Mouse (Mus musculus): ENCODE measurements around the gene Vezt.
A peak's percentile ranks its signal among the peaks of the same experiment; 100 is the strongest.

Vezt gene

GRCm38 (mm10) chr10:93909015-93909414 is 126.6 kb downstream of the Vezt start:
- DNase-seq = no peak

DNA sequence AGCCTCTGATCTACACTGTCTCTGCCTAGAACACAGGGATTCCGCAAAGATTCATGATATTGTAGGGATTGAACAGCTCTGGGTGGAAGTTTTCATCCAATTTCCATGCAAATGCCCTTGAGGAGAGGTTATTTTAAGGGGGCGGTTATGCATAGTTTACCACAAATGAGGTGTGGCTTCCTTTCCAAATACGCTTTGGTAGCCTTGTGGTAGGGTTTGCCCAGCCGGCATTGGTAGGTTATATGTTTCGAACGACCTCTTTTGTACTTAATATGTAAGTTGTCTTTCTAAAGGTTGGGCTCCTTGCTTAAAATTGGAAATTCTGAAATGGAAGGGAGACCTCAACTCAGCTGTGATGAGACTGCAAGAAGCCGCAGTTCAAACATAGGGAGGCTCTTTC is 127.1 kb downstream of the Vezt start:
- no peak for DNase-seq

DNA sequence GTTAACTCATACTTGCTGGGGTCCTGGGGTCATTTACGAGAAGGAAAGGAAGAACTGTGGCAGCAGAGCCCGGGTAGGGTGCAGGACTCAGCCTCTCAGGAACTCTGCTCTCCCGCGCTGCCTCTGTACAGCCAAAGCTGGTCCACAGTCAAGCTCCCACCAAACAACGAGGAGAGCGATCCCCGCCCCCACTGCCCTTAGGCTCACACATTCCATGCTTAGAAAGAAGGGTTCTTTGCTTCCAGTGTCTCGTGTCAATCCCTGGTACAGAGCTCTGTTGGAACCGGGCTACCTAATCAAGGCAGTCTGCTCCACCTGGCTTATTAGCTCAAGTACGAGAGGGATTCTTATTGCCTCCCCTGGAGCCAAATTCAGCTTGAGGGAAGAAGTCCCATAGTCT is 128.2 kb downstream of the Vezt start:
- DNase-seq = peak; percentile 28 to 58

- DNase-seq = no peak
These were observed 135.7 kb downstream of the Vezt start for GRCm38 (mm10) chr10:93899907-93900306.

DNA sequence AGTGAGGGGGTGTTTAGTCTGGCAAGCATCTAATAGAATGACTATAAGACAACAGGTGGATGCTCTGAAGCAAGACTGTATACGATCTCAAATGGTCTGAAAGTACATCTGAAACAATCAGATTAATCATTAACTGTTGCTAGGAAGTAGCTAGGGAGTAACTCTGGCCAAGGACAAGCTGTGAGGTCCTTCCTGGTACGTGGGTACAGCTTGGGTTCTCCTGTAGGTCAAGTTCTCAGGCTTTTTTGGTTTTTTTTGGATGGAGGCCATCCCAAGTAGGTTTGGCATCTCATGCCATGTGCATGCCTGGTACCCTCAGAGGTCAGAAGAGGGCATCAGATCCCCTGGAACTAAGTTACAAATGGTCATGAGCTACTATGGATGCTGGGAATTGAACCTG is 136.3 kb downstream of the Vezt start:
- peak; percentile 16 to 68 for DNase-seq

GRCm38 (mm10) chr10:93897043-93897646 is 138.5 kb downstream of the Vezt start, which contains the start of gene Metap2:
Gene Metap2 (minus strand): TSS chr10:93897093.
- DNase-seq = no peak

DNA sequence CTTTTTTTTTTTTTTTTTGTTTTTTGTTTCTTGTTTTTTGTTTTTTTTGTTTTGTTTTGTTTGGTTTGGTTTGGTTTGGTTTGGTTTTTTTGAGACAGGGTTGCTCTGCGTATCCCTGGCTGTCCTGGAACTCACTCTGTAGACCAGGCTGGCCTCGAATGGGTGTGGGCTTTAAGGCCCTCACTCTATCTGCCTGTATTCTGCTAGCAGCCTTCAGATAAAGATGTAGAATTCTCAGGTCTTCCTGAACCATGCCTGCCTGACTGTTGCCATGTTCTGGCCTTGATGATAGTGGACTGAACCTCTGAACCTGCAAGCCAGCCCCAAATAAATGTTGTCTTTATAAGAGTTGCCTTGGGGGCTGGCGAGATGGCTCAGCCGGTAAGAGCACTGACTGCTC is 143.1 kb downstream of the Vezt start:
- no peak for DNase-seq

- DNase-seq = no peak
These were observed 144.6 kb downstream of the Vezt start for GRCm38 (mm10) chr10:93891031-93891430.

- DNase-seq = no peak
These were observed 145.1 kb downstream of the Vezt start for GRCm38 (mm10) chr10:93890565-93890964.

DNA sequence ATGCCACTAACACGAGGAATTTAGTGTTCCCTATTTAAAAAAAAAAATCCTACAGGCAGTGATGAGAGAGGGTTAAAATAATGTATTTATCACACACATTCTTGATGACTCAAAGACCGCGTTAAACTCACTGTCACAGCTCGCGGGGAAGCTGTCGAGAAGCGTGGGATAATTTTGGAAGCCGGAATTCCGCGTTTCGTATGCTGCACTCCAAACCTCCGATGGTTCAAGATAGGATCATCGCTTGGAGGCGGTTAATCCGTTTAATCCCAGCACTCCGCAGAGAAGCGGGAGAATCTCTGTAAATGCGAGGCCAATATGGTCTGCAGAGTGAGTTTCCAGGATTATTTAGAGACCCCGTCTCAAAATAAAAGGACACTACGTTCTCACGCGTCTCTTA is 145.6 kb downstream of the Vezt start:
- DNase-seq = peak in 1 of 2 experiments; percentile 4

GRCm38 (mm10) chr10:93889579-93889950 is 146.1 kb downstream of the Vezt start:
- peak; percentile 93 to 95 for DNase-seq
